Mouse (Mus musculus) heart, embryonic 13.5 days (tissue): Measurements from ENCODE around the gene Anp32a. TPM values are rescaled to one million over a fixed set of nuclear protein-coding genes. Genes with fewer than 3 reads are reported as not detected.
A peak's percentile ranks its signal among the peaks of the same experiment; 100 is the strongest.

Experiments
- ATAC-seq: fragments of 200-750 bp; cut with Nextera tagmentation; 2 replicates; pipeline ENCODE4 v1.8.0; 2017; ENCODE audit warnings: moderate TSS enrichment; ENCODE audit not compliant: insufficient number of reproducible peaks, low FRiP score, low TSS enrichment; ENCODE audit errors: extremely low read depth
- H3K27ac ChIP-seq: fragments of 300-500 bp; sonication (generic); replicated peaks from 2 replicates; pipeline ENCODE4 v1.5.1; 2015; ENCODE audit warnings: moderate library complexity, mild to moderate bottlenecking, inconsistent platforms
- H3K27me3 ChIP-seq: fragments of 300-500 bp; sonication (generic); replicated peaks from 2 replicates; pipeline ENCODE4 v1.6.1; 2015; ENCODE audit warnings: mild to moderate bottlenecking, inconsistent platforms
- H3K36me3 ChIP-seq: fragments of 300-500 bp; sonication (generic); 2 replicates; pipeline ENCODE4 v1.6.1; 2015; ENCODE audit warnings: mild to moderate bottlenecking, inconsistent platforms
- H3K4me1 ChIP-seq: fragments of 300-500 bp; sonication (generic); 2 replicates; pipeline ENCODE4 v1.6.1; 2015; ENCODE audit warnings: inconsistent platforms
- H3K4me2 ChIP-seq: fragments of 300-500 bp; sonication (generic); 2 replicates; pipeline ENCODE4 v1.6.1; 2015; ENCODE audit warnings: inconsistent platforms, mild to moderate bottlenecking, moderate library complexity
- H3K4me3 ChIP-seq: fragments of 300-500 bp; sonication (generic); 2 replicates; pipeline ENCODE4 v1.5.1; 2015; ENCODE audit warnings: moderate library complexity, mild to moderate bottlenecking, inconsistent platforms
- H3K9ac ChIP-seq: fragments of 300-500 bp; sonication (generic); 2 replicates; pipeline ENCODE4 v1.6.1; 2015; ENCODE audit warnings: inconsistent platforms, mild to moderate bottlenecking, moderate library complexity
- H3K9me3 ChIP-seq: fragments of 300-500 bp; sonication (generic); 2 replicates; pipeline ENCODE4 v1.6.1; 2016; ENCODE audit warnings: inconsistent platforms
- WGBS: fragments of 180-500 bp; shearing (Covaris S2); methylation state at CpG from one replicate; pipeline ENCODE4 v1.1.7; 2015; ENCODE audit warnings: mixed read lengths; 5-methylcytosine and 5-hydroxymethylcytosine counted together
- polyA plus RNA-seq: library from polyadenylated mRNA; unstranded; fragments of >200 nt; fragmentation: Nextera tagmentation; extraction: Ambion mirVana; gene quantifications from 2 replicates; pipeline ENCODE4 v1.2.1, GENCODE M21; 2015

Gene Anp32a
- polyA plus RNA-seq, 1 experiment from 2014 or later: 150 TPM

DNA sequence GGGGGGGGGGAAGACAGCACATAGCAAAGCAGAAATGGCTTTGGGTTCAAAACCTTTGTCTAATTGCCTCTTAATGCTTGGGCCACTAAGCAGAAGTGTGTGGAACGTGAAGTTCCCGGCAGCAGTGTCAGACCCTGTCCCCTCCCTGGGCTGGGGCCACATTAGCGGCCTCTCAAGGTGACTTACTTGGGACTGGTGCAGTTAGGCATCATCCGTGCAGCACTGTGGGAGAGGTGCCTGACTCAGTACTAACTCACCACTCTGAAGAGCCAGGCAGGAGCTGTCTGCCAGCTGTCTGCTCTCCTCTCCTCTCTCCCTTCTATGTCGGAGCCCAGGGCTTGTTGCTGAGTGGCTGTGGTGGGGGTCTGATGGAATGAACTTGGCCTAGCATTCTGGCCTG, 6.1 kb downstream of the Anp32a start:
- Histone ChIP-seq H3K4me3 (no peak overlapping the region), H3K4me2 (peak overlapping the region; percentile 30)
- 45% methylated on average over 5 of the region's 5 CpGs for WGBS

DNA sequence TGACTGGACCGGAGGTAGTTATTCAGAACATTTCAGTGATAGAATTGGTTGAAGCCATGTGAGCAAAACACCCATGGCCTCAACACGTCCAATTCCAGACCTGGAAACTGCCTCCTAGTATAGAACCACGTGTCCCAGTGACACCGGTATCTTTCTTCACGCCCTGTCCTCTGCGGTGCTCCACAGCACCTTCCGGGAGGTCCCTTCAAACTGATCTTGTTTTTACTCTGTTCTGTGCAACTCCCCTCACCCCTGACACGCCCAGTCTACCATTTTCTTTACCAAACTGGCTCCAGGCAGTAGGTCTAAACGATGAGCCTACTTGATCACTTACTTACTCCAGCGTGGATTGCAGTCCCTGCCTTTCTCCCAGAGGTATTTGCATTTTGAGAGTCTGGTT, 7.0 kb downstream of the Anp32a start:
- Histone ChIP-seq H3K36me3 (peaks cover 14% of the 10 kb centered on the region), H3K9me3 (no peaks in the 10 kb centered on the region), H3K27ac (peak overlapping the region; percentile 78), H3K27me3 (no peaks in the 10 kb centered on the region), H3K9ac (no peak overlapping the region), H3K4me2 (no peak overlapping the region), H3K4me1 (peaks cover 75% of the 10 kb centered on the region), H3K4me3 (no peak overlapping the region)
- ATAC-seq: no peak
- WGBS: 78% methylated on average over 10 of the region's 10 CpGs

More for the DNA sequence above, 6.1 kb downstream of the Anp32a start:
- H3K36me3 ChIP-seq: peaks cover 12% of the 10 kb centered on the region; the same call in 1 of the 2 replicates
- peak overlapping the region; percentile 63 for H3K9ac ChIP-seq
- H3K9me3 ChIP-seq: no peaks in the 10 kb centered on the region
- H3K27me3 ChIP-seq: no peaks in the 10 kb centered on the region
- peaks cover 73% of the 10 kb centered on the region for H3K4me1 ChIP-seq
- no peak for ATAC-seq
- peak overlapping the region; percentile 78 for H3K27ac ChIP-seq

DNA sequence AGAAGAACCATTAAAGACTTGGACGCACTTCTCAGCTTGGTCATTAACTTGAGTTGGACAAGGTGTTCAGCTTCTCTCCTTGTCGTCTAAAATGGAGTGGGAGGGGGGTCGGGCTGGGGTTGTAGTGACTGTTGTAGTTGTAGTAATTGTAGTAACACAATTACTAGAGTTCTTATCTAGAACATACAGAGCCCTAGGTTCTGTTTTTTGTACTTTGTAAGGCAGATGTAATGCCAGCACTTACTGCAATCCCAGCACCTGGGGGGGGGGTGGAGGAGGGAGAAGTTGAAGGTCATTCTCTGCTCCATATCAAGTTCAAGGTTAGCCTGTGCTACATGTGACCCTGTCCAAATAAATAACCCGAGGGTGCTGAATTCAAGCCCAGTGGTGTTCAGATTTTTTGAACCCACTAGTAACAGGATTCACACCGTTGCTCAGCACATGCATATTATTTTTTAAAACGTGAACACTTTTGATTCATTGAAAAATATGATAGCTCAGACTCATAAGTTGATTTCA, 7.4 kb downstream of the Anp32a start:
- peaks cover 16% of the 10 kb centered on the region for H3K36me3 ChIP-seq
- ATAC-seq: no peak
- peak overlapping the region; percentile 78 for H3K27ac ChIP-seq
- H3K9ac ChIP-seq: peak overlapping the region; percentile 69; the same call in 1 of the 2 replicates
- H3K4me3 ChIP-seq: no peak overlapping the region
- WGBS: 60% methylated on average over 6 of the region's 6 CpGs
- no peaks in the 10 kb centered on the region for H3K27me3 ChIP-seq
- H3K4me2 ChIP-seq: peak overlapping the region; percentile 48
- peaks cover 80% of the 10 kb centered on the region for H3K4me1 ChIP-seq
- H3K9me3 ChIP-seq: no peaks in the 10 kb centered on the region

DNA sequence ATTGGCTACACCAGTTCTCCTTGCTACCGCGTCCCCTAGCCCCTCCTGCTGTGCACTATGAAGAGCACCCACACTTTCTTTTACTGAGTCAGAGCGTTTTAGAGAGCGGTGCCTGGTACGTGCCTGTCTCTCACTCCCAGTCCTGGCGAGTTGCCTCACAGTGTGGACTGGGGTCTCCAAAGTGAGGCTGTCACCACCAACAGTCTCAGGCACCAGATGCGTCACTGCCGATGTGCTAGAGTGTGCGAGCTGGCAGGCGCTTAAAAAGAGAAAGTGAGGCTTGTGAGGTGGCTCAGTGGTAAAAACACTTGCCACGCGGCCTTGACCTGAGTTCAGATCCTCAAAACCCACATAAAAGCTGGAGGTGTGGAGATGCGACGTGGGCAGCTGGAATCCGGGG, 8.2 kb downstream of the Anp32a start:
- no peaks in the 10 kb centered on the region for H3K27me3 ChIP-seq
- no peaks in the 10 kb centered on the region for H3K9me3 ChIP-seq
- H3K9ac ChIP-seq: peak overlapping the region; percentile 69
- 39% methylated on average over 15 of the region's 15 CpGs for WGBS
- peak; percentile 45; the same call in 1 of the 2 replicates for ATAC-seq
- peak overlapping the region; percentile 78 for H3K27ac ChIP-seq
- H3K4me1 ChIP-seq: peaks cover 87% of the 10 kb centered on the region
- H3K36me3 ChIP-seq: peaks cover 22% of the 10 kb centered on the region
- no peak overlapping the region for H3K4me3 ChIP-seq
- peak overlapping the region; percentile 48 for H3K4me2 ChIP-seq

DNA sequence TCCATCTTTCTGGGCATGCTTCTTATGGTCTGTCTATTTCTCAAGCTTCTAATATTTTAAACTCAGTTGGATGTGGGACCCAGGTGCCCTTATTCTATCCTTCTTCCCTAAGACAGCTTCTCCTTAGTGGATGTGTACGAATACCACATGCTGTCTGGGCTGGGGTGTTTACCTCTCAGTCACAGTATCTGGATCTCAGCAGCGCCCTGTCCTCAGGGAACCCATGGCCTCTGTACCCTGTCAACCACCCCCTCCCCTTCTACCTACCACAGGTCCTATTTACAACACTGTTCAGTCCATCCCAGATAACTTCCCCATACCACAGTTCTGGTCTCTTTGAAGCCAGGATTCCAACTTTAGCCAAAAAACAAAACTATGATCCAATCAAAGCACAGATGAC, 9.6 kb downstream of the Anp32a start:
- Histone ChIP-seq H3K9ac (peak overlapping the region; percentile 69; the same call in 1 of the 2 replicates), H3K4me3 (no peak overlapping the region), H3K36me3 (peaks cover 29% of the 10 kb centered on the region), H3K4me2 (peak overlapping the region; percentile 13; the same call in 1 of the 2 replicates), H3K4me1 (peaks cover 92% of the 10 kb centered on the region), H3K27ac (peak overlapping the region; percentile 78), H3K9me3 (no peaks in the 10 kb centered on the region), H3K27me3 (no peaks in the 10 kb centered on the region)
- WGBS: 42% methylated on average over 2 of the region's 2 CpGs
- no peak for ATAC-seq

DNA sequence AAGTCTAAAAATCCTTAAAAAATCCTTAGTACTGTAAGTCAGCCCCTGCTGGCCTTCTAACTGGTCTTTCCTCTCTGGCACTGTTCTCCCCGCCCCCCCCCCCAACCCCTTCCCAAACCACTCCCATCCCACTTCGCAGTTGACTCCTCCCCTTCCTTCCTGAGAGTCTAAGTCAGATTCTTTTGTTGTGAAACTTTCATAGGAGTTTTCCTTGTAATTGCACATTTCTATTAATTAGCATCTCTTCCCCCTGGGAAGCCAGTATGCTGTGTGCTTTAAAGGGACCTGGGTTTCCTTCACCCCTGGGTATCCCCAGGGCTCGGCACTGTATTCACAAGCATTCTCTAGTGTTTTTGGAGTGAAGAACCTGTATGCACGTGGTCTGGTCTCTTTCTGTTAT, 10.1 kb downstream of the Anp32a start:
- Histone ChIP-seq H3K9ac (peak overlapping the region; percentile 54), H3K9me3 (no peaks in the 10 kb centered on the region), H3K27me3 (no peaks in the 10 kb centered on the region), H3K4me1 (peaks cover 92% of the 10 kb centered on the region), H3K4me3 (no peak overlapping the region), H3K27ac (peak overlapping the region; percentile 65), H3K4me2 (peak overlapping the region; percentile 41), H3K36me3 (peaks cover 34% of the 10 kb centered on the region)
- WGBS: 42% methylated on average over 3 of the region's 4 CpGs
- no peak for ATAC-seq

DNA sequence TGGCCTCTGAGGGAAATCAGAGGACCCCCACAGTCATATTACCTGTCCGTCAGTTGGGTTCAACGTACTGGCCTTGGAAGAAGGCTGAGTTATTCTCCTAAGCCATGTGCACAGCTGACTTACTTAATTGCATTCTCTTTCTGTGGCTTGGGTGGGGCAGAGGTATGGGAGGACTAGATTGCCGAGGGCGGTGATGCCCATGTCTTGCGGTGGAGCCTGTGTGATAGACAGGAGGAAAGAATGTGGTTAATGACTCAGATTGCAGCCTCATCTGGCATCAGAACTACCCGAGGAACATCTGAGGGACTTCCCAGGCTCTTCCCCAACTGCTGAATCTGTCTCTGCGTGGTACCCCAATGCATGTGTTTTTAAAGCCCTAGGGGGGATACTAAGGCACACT, 12.7 kb downstream of the Anp32a start:
- Histone ChIP-seq H3K4me1 (peaks cover 93% of the 10 kb centered on the region), H3K9ac (no peak overlapping the region), H3K4me3 (no peak overlapping the region), H3K9me3 (no peaks in the 10 kb centered on the region), H3K36me3 (peaks cover 43% of the 10 kb centered on the region), H3K4me2 (no peak overlapping the region), H3K27me3 (no peaks in the 10 kb centered on the region), H3K27ac (no peak overlapping the region)
- WGBS: 68% methylated on average over 7 of the region's 7 CpGs
- no peak for ATAC-seq

DNA sequence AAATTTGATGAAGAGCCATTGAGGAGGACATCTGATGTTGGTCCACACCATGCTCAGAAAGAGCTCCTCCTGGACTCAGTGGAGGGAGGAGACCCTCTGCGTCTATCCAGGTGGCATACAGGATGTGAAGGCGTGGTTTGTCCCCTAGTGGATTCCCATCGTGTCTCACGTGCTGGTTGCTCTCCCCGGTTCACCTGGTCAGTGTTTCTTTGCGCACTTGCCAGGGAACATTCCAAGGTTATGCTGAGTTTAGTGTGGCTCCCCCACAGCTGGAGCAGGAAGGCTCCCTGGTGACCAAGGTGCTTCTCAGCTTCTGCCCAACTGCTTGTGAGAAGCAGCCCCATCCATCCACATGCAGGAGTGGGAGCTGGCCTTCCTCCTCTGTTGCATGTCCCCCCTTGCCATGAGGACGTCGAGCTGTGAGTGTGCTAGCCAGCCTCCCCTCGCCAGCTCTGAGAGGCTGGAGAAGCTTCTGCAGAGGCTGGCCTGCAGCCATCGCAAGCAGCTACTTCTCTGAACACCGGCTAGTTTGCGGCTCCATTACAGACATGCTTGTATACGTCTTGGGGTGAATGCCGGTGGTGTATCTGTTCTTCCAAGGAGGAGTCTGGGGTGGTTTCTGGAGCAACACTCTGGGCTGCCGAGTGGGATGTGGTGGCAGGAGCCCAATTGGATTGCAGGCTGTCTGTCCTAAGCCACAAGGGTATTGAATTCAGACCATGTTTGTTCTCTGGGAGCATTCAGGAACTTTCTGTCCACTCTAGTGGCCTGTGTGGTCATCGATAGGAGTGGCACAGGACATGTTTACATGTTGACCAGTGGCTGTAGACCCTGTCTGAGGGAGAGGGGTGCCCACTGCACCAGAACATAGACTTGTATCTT, 14.0 kb downstream of the Anp32a start:
- 73% methylated on average over 16 of the region's 16 CpGs for WGBS
- Histone ChIP-seq H3K9ac (no peak overlapping the region), H3K4me3 (no peak overlapping the region), H3K9me3 (no peaks in the 10 kb centered on the region), H3K27ac (no peak overlapping the region), H3K4me2 (no peak overlapping the region), H3K27me3 (no peaks in the 10 kb centered on the region), H3K4me1 (peaks cover 93% of the 10 kb centered on the region), H3K36me3 (peaks cover 50% of the 10 kb centered on the region)
- no peak for ATAC-seq

DNA sequence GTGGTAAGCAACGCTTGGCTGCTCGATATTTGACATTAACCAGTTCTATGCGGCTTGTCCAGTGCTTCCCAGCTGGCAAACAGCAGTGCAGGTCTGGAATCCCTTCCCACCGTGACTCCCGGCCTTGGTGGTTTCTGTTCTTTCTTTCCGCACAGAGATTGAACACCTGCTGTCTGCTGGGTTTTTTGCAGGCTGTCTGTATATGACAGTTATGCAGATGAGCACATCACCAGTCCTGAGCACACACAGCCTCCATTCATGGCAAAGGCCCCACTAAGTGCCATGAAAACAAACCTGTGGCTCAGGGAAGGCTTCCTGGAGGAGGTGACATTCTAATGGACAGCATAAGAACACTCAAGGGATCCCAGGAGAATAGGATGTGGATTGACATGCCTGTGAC, 14.7 kb downstream of the Anp32a start:
- peaks cover 93% of the 10 kb centered on the region for H3K4me1 ChIP-seq
- no peak overlapping the region for H3K27ac ChIP-seq
- WGBS: 80% methylated on average over 6 of the region's 6 CpGs
- no peaks in the 10 kb centered on the region for H3K27me3 ChIP-seq
- ATAC-seq: no peak
- peaks cover 50% of the 10 kb centered on the region for H3K36me3 ChIP-seq
- no peak overlapping the region for H3K4me3 ChIP-seq
- H3K4me2 ChIP-seq: no peak overlapping the region
- no peak overlapping the region for H3K9ac ChIP-seq
- no peaks in the 10 kb centered on the region for H3K9me3 ChIP-seq

DNA sequence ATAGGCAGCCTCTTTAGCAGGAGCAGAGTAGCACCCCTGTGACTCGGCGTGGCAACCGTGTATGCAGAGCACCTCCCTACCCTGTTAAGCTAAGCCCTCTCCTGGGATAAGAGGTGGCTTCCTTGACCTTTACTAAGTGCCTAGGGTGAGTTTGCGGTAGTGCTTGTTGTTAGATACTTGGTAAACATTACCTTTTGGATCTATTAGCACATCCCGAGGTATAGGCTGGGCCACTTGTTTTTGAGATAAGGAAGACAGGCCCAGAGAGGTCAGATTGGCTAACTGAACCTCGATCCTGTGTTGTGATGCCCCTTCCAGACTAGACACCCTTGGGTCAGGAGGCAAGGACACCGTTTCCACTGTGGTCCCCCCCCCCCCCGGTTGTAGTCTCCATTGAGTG, 16.5 kb downstream of the Anp32a start:
- Histone ChIP-seq H3K4me2 (no peak overlapping the region), H3K27ac (no peak overlapping the region), H3K4me1 (peaks cover 97% of the 10 kb centered on the region), H3K9me3 (no peaks in the 10 kb centered on the region), H3K36me3 (peaks cover 46% of the 10 kb centered on the region), H3K4me3 (no peak overlapping the region), H3K9ac (no peak overlapping the region), H3K27me3 (no peaks in the 10 kb centered on the region)
- no peak for ATAC-seq
- 56% methylated on average over 8 of the region's 8 CpGs for WGBS

DNA sequence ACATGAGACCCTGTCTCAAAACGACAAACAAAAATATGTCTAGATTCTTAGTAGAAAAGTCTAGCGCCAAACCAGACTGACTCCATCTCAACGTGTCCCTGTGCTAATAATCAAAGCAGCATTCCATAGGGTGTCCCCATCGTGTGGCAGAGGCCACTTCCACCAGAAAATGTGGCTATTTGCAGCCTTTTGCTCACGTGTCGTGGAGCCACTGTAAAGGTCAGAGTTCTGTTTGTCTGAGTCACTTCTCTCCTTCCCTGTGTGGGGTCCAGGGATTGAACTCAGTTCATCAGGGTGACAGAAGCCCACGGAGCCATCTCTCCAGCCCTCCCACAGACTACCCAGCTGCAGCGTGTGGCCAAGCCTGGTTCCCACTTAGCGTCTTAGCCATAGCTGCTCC, 17.8 kb downstream of the Anp32a start:
- Histone ChIP-seq H3K27me3 (no peaks in the 10 kb centered on the region), H3K27ac (no peak overlapping the region), H3K4me1 (peaks cover 99% of the 10 kb centered on the region), H3K9me3 (no peaks in the 10 kb centered on the region), H3K9ac (no peak overlapping the region), H3K36me3 (peaks cover 40% of the 10 kb centered on the region), H3K4me2 (no peak overlapping the region), H3K4me3 (no peak overlapping the region)
- 74% methylated on average over 9 of the region's 9 CpGs for WGBS
- no peak for ATAC-seq
